Mouse (Mus musculus) heart, embryonic 10.5 days (tissue): Measurements from ENCODE around the gene Alkbh5. TPM values are rescaled to one million over a fixed set of nuclear protein-coding genes. Genes with fewer than 3 reads are reported as not detected.
"Not testable (repeated sequence)": the region's sequence is repeated elsewhere in the genome, so short reads cannot be mapped to it uniquely, and the experiment has no call there.

Source experiments
- DNase-seq: peaks from one replicate; pipeline ENCODE4 v3.0.0-alpha.2; 2017; ENCODE audit warnings: low spot score
- H3K27ac ChIP-seq: fragments of 300-500 bp; sonication (generic); 2 replicates; pipeline ENCODE4 v1.5.1; 2016; ENCODE audit warnings: mild to moderate bottlenecking
- H3K27me3 ChIP-seq: fragments of 300-500 bp; sonication (generic); 2 replicates; pipeline ENCODE4 v1.6.1; 2016; ENCODE audit warnings: mild to moderate bottlenecking; ENCODE audit not compliant: poor library complexity, insufficient read depth, severe bottlenecking
- H3K36me3 ChIP-seq: fragments of 300-500 bp; sonication (generic); 2 replicates; pipeline ENCODE4 v1.6.1; 2016; ENCODE audit warnings: mild to moderate bottlenecking, moderate library complexity
- H3K4me1 ChIP-seq: fragments of 300-500 bp; sonication (generic); 2 replicates; pipeline ENCODE4 v1.6.1; 2016; ENCODE audit warnings: mild to moderate bottlenecking
- H3K4me3 ChIP-seq: fragments of 300-500 bp; sonication (generic); 2 replicates; pipeline ENCODE4 v1.5.1; 2016; ENCODE audit warnings: mild to moderate bottlenecking, moderate library complexity
- H3K9me3 ChIP-seq: fragments of 300-500 bp; sonication (generic); 2 replicates; pipeline ENCODE4 v1.6.1; 2016; ENCODE audit warnings: mild to moderate bottlenecking, moderate library complexity
- WGBS: fragments of 180-500 bp; shearing (Covaris S2); methylation state at CpG from one replicate; pipeline ENCODE4 v1.1.7; 2016; 5-methylcytosine and 5-hydroxymethylcytosine counted together
- polyA plus RNA-seq: library from polyadenylated mRNA; unstranded; fragments of >200 nt; fragmentation: Nextera tagmentation; extraction: Ambion mirVana; gene quantifications from 2 replicates; pipeline ENCODE4 v1.2.1, GENCODE M21; 2016

The Alkbh5 gene
- polyA plus RNA-seq, 1 experiment from 2014 or later: 32.5 TPM

DNA sequence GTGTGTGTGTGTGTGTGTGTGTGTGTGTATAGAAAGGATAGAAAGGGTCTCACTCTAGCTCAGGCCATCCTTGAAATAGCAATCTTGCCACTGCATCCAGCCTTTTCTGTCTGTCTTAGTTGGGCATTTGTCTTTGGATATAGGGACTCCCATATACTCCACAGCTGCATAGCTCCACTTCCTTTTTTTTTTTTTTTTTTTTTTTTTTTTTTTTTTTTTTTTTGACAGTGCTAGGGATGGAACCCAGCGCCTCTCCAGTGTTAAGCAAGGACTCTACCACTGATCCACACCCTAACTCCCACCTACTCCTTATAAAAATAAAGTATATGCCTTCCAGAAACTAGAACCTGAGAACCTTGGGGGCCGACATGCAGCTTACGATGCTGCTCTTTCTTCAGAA is 21.5 kb downstream of the Alkbh5 start:
- no peak overlapping the region for H3K27ac ChIP-seq
- 87% methylated on average over 3 of the region's 3 CpGs for WGBS

DNA sequence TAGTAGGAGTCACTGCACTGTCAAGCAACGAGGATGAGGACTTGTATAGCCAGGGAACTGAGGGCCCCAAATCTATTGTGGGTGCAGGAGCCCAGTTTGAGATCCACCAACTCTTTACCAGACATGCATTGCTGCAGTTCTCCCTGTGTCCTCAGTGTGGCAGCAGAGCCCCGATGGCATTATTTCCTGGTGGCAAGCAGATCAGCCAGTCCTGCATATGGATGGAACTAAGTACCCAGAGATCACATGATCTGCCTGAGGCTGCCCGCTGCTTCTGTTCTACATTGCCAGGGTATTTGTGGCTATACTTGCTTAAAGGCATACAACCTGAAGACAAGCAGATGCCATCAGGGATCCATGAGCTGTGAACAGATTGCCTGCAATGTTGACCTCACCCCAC is 23.2 kb downstream of the Alkbh5 start:
- Histone ChIP-seq H3K9me3 (no peaks in the 10 kb centered on the region), H3K4me3 (no peak overlapping the region), H3K27me3 (no peaks in the 10 kb centered on the region), H3K27ac (no peak overlapping the region), H3K4me1 (no peaks in the 10 kb centered on the region), H3K36me3 (peaks cover 42% of the 10 kb centered on the region)
- DNase-seq: no peak
- 22% methylated on average over 3 of the region's 3 CpGs for WGBS

More for the DNA sequence above, 21.5 kb downstream of the Alkbh5 start:
- Histone ChIP-seq H3K27me3 (no peaks in the 10 kb centered on the region), H3K9me3 (no peaks in the 10 kb centered on the region), H3K4me1 (no peaks in the 10 kb centered on the region), H3K36me3 (peaks cover 58% of the 10 kb centered on the region), H3K4me3 (no peak overlapping the region)
- DNase-seq: no peak

DNA sequence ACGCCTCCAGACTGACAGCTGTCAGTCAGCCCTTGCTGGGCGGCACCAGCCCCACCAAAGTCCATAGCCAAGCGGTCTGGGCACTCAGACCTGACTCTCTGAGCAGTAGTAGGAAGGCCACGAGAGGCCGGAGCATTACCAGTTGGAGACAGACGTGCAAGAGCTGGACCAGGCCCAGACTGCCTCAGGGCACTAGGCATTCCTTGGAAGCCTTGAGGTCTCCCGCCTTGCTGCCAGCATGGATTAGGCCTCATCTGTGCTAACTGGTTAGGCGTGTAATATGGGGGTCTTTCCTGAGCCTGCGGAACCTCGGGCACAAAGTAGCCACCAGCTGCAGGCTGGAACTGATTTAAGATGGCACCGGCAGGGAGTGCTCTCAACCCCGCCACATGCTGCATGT is 37.8 kb downstream of the Alkbh5 start:
- H3K9me3 ChIP-seq, DNase-seq, H3K36me3 ChIP-seq, H3K4me1 ChIP-seq, H3K27ac ChIP-seq, H3K27me3 ChIP-seq, H3K4me3 ChIP-seq: not testable (repeated sequence)
- WGBS: 71% methylated on average over 12 of the region's 12 CpGs

Other genes starting within 250 kb of the Alkbh5 start
- 19.3 and 28.4 TPM in 2 replicates for gene Tom1l2, start 183.5 kb upstream of the Alkbh5 start, polyA plus RNA-seq
- gene Drc3, start 183.1 kb upstream of the Alkbh5 start, polyA plus RNA-seq: 1.0 and 2.0 TPM in 2 replicates
- gene Gid4, start 119.2 kb upstream of the Alkbh5 start, polyA plus RNA-seq: 17.1 and 20.6 TPM in 2 replicates
- 61.7 and 63.8 TPM in 2 replicates for gene Atpaf2, start 117.9 kb upstream of the Alkbh5 start, polyA plus RNA-seq
- 87.6 and 112 TPM in 2 replicates for gene Drg2, start 81.8 kb upstream of the Alkbh5 start, polyA plus RNA-seq
- gene Myo15, start 67.0 kb upstream of the Alkbh5 start, polyA plus RNA-seq: 0.25 and 0.28 TPM in 2 replicates
- 51.0 and 57.7 TPM in 2 replicates for gene Llgl1, start 163.3 kb downstream of the Alkbh5 start, polyA plus RNA-seq
- 80.4 and 103 TPM in 2 replicates for gene Flii, start 190.9 kb downstream of the Alkbh5 start, polyA plus RNA-seq
- 18.1 and 21.9 TPM in 2 replicates for gene Mief2, start 192.0 kb downstream of the Alkbh5 start, polyA plus RNA-seq
- gene Top3a, start 241.0 kb downstream of the Alkbh5 start, polyA plus RNA-seq: 16.0 and 17.8 TPM in 2 replicates
- 6.5 and 6.7 TPM in 2 replicates for gene Smcr8, start 241.1 kb downstream of the Alkbh5 start, polyA plus RNA-seq